Mouse (Mus musculus) hindbrain, embryonic 16.5 days (tissue): ENCODE data around the gene Gmds. TPM values are rescaled to one million over a fixed set of nuclear protein-coding genes. Genes with fewer than 3 reads are reported as not detected.

Experiments
- ATAC-seq: fragments of 200-750 bp; cut with Nextera tagmentation; 2 replicates; pipeline ENCODE4 v1.8.0; 2017; ENCODE audit warnings: moderate TSS enrichment, moderate library complexity
- H3K27ac ChIP-seq: fragments of 300-500 bp; sonication (generic); 2 replicates; pipeline ENCODE4 v1.5.1; 2014; ENCODE audit warnings: low read depth, mild to moderate bottlenecking, control low read depth, low read length, moderate library complexity
- H3K27me3 ChIP-seq: fragments of 300-500 bp; sonication (generic); replicated peaks from 2 replicates; pipeline ENCODE4 v1.6.1; 2014; ENCODE audit warnings: low read length; ENCODE audit not compliant: control insufficient read depth, insufficient read depth
- H3K36me3 ChIP-seq: fragments of 300-500 bp; sonication (generic); 2 replicates; pipeline ENCODE4 v1.6.1; 2014; ENCODE audit warnings: mild to moderate bottlenecking, low read length, moderate library complexity, mixed read lengths; ENCODE audit not compliant: control insufficient read depth, insufficient read depth
- H3K4me1 ChIP-seq: fragments of 300-500 bp; sonication (generic); 2 replicates; pipeline ENCODE4 v1.6.1; 2014; ENCODE audit warnings: low read depth, low read length; ENCODE audit not compliant: control insufficient read depth, insufficient read depth
- H3K4me2 ChIP-seq: fragments of 300-500 bp; sonication (generic); 2 replicates; pipeline ENCODE4 v1.6.1; 2014; ENCODE audit warnings: mild to moderate bottlenecking, low read length, control low read depth, moderate library complexity
- H3K4me3 ChIP-seq: fragments of 300-500 bp; sonication (generic); 2 replicates; pipeline ENCODE4 v1.5.1; 2014; ENCODE audit warnings: mild to moderate bottlenecking, low read length, control low read depth, moderate library complexity
- H3K9ac ChIP-seq: fragments of 300-500 bp; sonication (generic); 2 replicates; pipeline ENCODE4 v1.6.1; 2014; ENCODE audit warnings: low read depth, mild to moderate bottlenecking, control low read depth, low read length, moderate library complexity
- H3K9me3 ChIP-seq: fragments of 300-500 bp; sonication (generic); 2 replicates; pipeline ENCODE4 v1.6.1; 2014; ENCODE audit warnings: mild to moderate bottlenecking, low read length, moderate library complexity; ENCODE audit not compliant: control insufficient read depth
- WGBS: fragments of 180-500 bp; shearing (Covaris S2); extraction: QIAGEN DNeasy Blood & Tissue Kit; methylation state at CpG from one replicate; pipeline ENCODE4 v1.1.7; 2014; 5-methylcytosine and 5-hydroxymethylcytosine counted together
- polyA plus RNA-seq: library from polyadenylated mRNA; unstranded; fragments of >200 nt; fragmentation: Nextera tagmentation; extraction: Ambion mirVana; gene quantifications from 2 replicates; pipeline ENCODE4 v1.2.1, GENCODE M21; 2015

Gene Gmds
- polyA plus RNA-seq, 1 experiment from 2014 or later, result 38.2 TPM

DNA sequence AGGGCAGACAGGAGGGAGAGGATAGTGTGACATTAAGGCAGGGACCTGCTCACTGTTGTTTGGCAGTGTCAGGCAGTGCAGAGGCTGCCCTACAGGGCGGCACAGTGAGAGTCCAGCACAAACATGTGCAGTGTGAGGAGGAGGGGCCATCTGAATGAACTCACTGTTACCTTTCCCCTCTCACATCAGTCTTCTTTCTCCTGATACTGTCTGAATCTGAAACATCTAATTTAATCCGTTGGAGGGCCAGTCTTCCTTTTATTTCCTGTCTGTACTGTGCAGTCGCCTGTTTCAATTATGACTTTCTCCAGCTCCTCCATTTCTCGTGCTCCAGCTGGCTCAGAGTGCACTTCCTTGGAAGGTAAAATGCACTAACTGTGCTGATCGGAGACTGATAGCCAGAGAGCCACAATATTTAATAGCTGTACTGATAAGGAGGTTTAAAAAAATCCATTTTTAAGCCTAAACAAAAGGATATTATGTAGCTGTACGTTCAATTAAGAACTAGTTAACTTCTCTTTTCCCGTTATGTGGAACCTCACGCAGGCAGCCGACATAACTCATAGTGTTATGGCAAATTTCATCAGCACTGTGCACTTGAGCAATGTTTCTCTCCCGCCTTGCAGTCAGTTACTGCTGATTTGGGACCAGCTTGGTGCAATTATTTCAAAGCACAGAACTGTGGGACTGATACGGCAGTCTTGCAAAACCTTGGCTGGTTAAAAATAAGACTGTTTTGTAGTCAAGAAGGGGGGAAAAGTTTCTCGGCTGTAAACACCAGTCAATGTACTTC is 345.9 kb downstream of the Gmds start:
- peak; percentile 69 for ATAC-seq
- peak overlapping the region; percentile 9; the same call in 1 of the 2 replicates for H3K4me2 ChIP-seq

GRCm38 (mm10) chr13:31981198-31981597 is 357.3 kb downstream of the Gmds start:
- no peak for ATAC-seq
- H3K4me1 ChIP-seq, result no peaks in the 10 kb centered on the region
- H3K9me3 ChIP-seq, result no peaks in the 10 kb centered on the region
- H3K36me3 ChIP-seq, result no peaks in the 10 kb centered on the region
- no peak overlapping the region for H3K4me2 ChIP-seq
- no peak overlapping the region for H3K4me3 ChIP-seq
- H3K9ac ChIP-seq, result no peak overlapping the region
- WGBS, result 75% methylated on average over 1 of the region's 1 CpGs
- H3K27ac ChIP-seq, result no peak overlapping the region
- no peaks in the 10 kb centered on the region for H3K27me3 ChIP-seq

More for the DNA sequence above, 345.9 kb downstream of the Gmds start:
- WGBS, result 45% methylated on average over 12 of the region's 12 CpGs
- Histone ChIP-seq H3K27me3 (no peaks in the 10 kb centered on the region), H3K4me1 (no peaks in the 10 kb centered on the region; the same call in none of the 2 replicates), H3K4me3 (no peak overlapping the region), H3K27ac (no peak overlapping the region), H3K9ac (no peak overlapping the region), H3K36me3 (no peaks in the 10 kb centered on the region), H3K9me3 (no peaks in the 10 kb centered on the region)

GRCm38 (mm10) chr13:31978126-31978525 is 360.4 kb downstream of the Gmds start:
- Histone ChIP-seq H3K4me2 (no peak overlapping the region), H3K27ac (no peak overlapping the region), H3K27me3 (no peaks in the 10 kb centered on the region), H3K9ac (no peak overlapping the region), H3K36me3 (no peaks in the 10 kb centered on the region), H3K9me3 (no peaks in the 10 kb centered on the region), H3K4me1 (no peaks in the 10 kb centered on the region), H3K4me3 (no peak overlapping the region)
- no peak for ATAC-seq
- 94% methylated on average over 7 of the region's 7 CpGs for WGBS

- Histone ChIP-seq H3K4me3 (no peak overlapping the region), H3K4me2 (no peak overlapping the region), H3K27ac (peak overlapping the region; percentile 44; the same call in 1 of the 2 replicates), H3K9me3 (no peaks in the 10 kb centered on the region), H3K4me1 (no peaks in the 10 kb centered on the region), H3K27me3 (no peaks in the 10 kb centered on the region), H3K36me3 (no peaks in the 10 kb centered on the region), H3K9ac (no peak overlapping the region)
- ATAC-seq, result no peak
- WGBS, result 40% methylated on average over 3 of the region's 3 CpGs
Measured at GRCm38 (mm10) chr13:31974751-31975479, 363.6 kb downstream of the Gmds start.

- H3K27me3 ChIP-seq, result no peaks in the 10 kb centered on the region
- H3K36me3 ChIP-seq, result no peaks in the 10 kb centered on the region
- no peak for ATAC-seq
- H3K9ac ChIP-seq, result no peak overlapping the region
- WGBS, result 55% methylated on average over 2 of the region's 2 CpGs
- H3K4me2 ChIP-seq, result no peak overlapping the region
- no peak overlapping the region for H3K4me3 ChIP-seq
- H3K27ac ChIP-seq, result no peak overlapping the region
- H3K4me1 ChIP-seq, result no peaks in the 10 kb centered on the region
- H3K9me3 ChIP-seq, result no peaks in the 10 kb centered on the region
Measured at GRCm38 (mm10) chr13:31971040-31971501, 367.5 kb downstream of the Gmds start.

- no peaks in the 10 kb centered on the region for H3K9me3 ChIP-seq
- H3K4me1 ChIP-seq, result no peaks in the 10 kb centered on the region
- no peak overlapping the region for H3K4me3 ChIP-seq
- H3K9ac ChIP-seq, result no peak overlapping the region
- H3K36me3 ChIP-seq, result no peaks in the 10 kb centered on the region
- no peak overlapping the region for H3K27ac ChIP-seq
- H3K4me2 ChIP-seq, result no peak overlapping the region
- no peak for ATAC-seq
- 88% methylated on average over 2 of the region's 2 CpGs for WGBS
- no peaks in the 10 kb centered on the region for H3K27me3 ChIP-seq
Measured at GRCm38 (mm10) chr13:31968272-31968671, 370.3 kb downstream of the Gmds start.

- ATAC-seq, result no peak
- H3K36me3 ChIP-seq, result no peaks in the 10 kb centered on the region
Measured at GRCm38 (mm10) chr13:31966931-31967532, 371.5 kb downstream of the Gmds start.

GRCm38 (mm10) chr13:31960514-31960913 is 378.0 kb downstream of the Gmds start:
- no peak overlapping the region for H3K9ac ChIP-seq
- no peak overlapping the region for H3K4me2 ChIP-seq
- ATAC-seq, result no peak
- 34% methylated on average over 3 of the region's 3 CpGs for WGBS
- H3K36me3 ChIP-seq, result no peaks in the 10 kb centered on the region
- H3K27me3 ChIP-seq, result no peaks in the 10 kb centered on the region
- no peak overlapping the region for H3K4me3 ChIP-seq
- H3K9me3 ChIP-seq, result no peaks in the 10 kb centered on the region
- no peak overlapping the region for H3K27ac ChIP-seq
- H3K4me1 ChIP-seq, result no peaks in the 10 kb centered on the region; the same call in 1 of the 2 replicates

More at GRCm38 (mm10) chr13:31966931-31967532, 371.5 kb downstream of the Gmds start:
- Histone ChIP-seq H3K9ac (no peak overlapping the region), H3K4me1 (no peaks in the 10 kb centered on the region), H3K9me3 (no peaks in the 10 kb centered on the region), H3K4me2 (no peak overlapping the region), H3K4me3 (no peak overlapping the region), H3K27ac (no peak overlapping the region), H3K27me3 (no peaks in the 10 kb centered on the region)
- 74% methylated on average over 3 of the region's 3 CpGs for WGBS
